Mouse (Mus musculus) liver, postnatal 0 days (tissue): ENCODE results near the gene Fads2. TPM values are rescaled to one million over a fixed set of nuclear protein-coding genes. Genes with fewer than 3 reads are reported as not detected.

Experiments used
- ATAC-seq: fragments of 200-750 bp; cut with Nextera tagmentation; 2 replicates; pipeline ENCODE4 v1.8.0; 2017; ENCODE audit warnings: mild to moderate bottlenecking, moderate library complexity
- DNase-seq: peaks from one replicate; pipeline ENCODE4 v3.0.0-alpha.2; 2016
- H3K27ac ChIP-seq: fragments of 300-500 bp; sonication (generic); 2 replicates; pipeline ENCODE4 v1.5.1; 2014; ENCODE audit warnings: antibody characterized with exemption, moderate library complexity, mild to moderate bottlenecking, low read depth
- H3K27me3 ChIP-seq: fragments of 300-500 bp; sonication (generic); 2 replicates; pipeline ENCODE4 v1.6.1; 2014; ENCODE audit warnings: low read length, control low read depth, mixed read lengths; ENCODE audit not compliant: insufficient read depth
- H3K36me3 ChIP-seq: fragments of 300-500 bp; sonication (generic); replicated peaks from 2 replicates; pipeline ENCODE4 v1.6.1; 2014; ENCODE audit warnings: mild to moderate bottlenecking, control low read depth, low read length, moderate library complexity, mixed read lengths; ENCODE audit not compliant: insufficient read depth
- H3K4me1 ChIP-seq: fragments of 300-500 bp; sonication (generic); 2 replicates; pipeline ENCODE4 v1.6.1; 2014; ENCODE audit warnings: antibody characterized with exemption, mild to moderate bottlenecking, control low read depth; ENCODE audit not compliant: insufficient read depth
- H3K4me2 ChIP-seq: fragments of 300-500 bp; sonication (generic); 2 replicates; pipeline ENCODE4 v1.6.1; 2014; ENCODE audit warnings: low read depth, mild to moderate bottlenecking, low read length, moderate library complexity, mixed read lengths
- H3K4me3 ChIP-seq: fragments of 300-500 bp; sonication (generic); 2 replicates; pipeline ENCODE4 v1.5.1; 2014; ENCODE audit warnings: low read depth, low read length
- H3K9ac ChIP-seq: fragments of 300-500 bp; sonication (generic); replicated peaks from 2 replicates; pipeline ENCODE4 v1.6.1; 2014; ENCODE audit warnings: mild to moderate bottlenecking, moderate library complexity
- H3K9me3 ChIP-seq: fragments of 300-500 bp; sonication (generic); 2 replicates; pipeline ENCODE4 v1.6.1; 2016; ENCODE audit warnings: mild to moderate bottlenecking, control low read depth, low read length, mixed read lengths
- CTCF ChIP-seq: sonication (generic); IDR thresholded peaks from 2 replicates; pipeline ENCODE4 v1.5.1; 2016; ENCODE audit warnings: antibody characterized with exemption, low read depth
- EP300 ChIP-seq: IDR thresholded peaks from 2 replicates; pipeline ENCODE4 v1.6.1; 2016; ENCODE audit warnings: antibody characterized with exemption, low read depth, mild to moderate bottlenecking
- WGBS: fragments of 180-500 bp; shearing (Covaris S2); extraction: QIAGEN DNeasy Blood & Tissue Kit; methylation state at CpG from one replicate; pipeline ENCODE4 v1.1.7; 2014; ENCODE audit not compliant: insufficient replicate concordance; 5-methylcytosine and 5-hydroxymethylcytosine counted together
- polyA plus RNA-seq: library from polyadenylated mRNA; unstranded; fragments of >200 nt; fragmentation: Nextera tagmentation; extraction: Ambion mirVana; gene quantifications from 2 replicates; pipeline ENCODE4 v1.2.1, GENCODE M21; 2015

Fads2 gene
- polyA plus RNA-seq, 1 experiment from 2014 or later = 216 TPM

DNA sequence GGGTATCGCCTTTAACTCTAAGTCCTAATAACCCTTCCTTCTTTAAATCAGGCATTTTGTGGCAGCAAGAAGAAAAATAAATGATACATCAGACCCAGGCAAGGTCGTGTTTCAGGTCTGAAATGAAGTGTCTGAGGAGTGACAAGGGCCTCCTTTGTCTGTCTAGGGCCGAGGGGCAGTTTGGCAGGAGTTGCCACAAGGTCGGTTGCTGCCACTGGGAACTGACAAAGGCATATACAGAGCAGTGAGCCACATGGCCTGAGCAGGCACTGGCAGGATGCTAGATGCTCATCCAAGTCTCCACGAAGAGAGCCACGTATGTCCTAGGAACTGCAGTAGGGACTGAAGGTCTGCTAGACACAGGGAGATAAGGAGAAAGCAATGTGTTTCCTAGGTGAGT, 23.2 kb downstream of the Fads2 start:
- no peak overlapping the region for H3K4me2 ChIP-seq
- no peak overlapping the region for H3K4me3 ChIP-seq
- H3K4me1 ChIP-seq = peaks cover 6% of the 10 kb centered on the region; the same call in 1 of the 2 replicates
- 84% methylated on average over 6 of the region's 6 CpGs for WGBS
- peaks cover 69% of the 10 kb centered on the region for H3K36me3 ChIP-seq
- no peak overlapping the region for H3K9ac ChIP-seq
- H3K9me3 ChIP-seq = no peaks in the 10 kb centered on the region
- no peak for ATAC-seq
- H3K27ac ChIP-seq = no peak overlapping the region
- no peak for DNase-seq
- no peaks in the 10 kb centered on the region for H3K27me3 ChIP-seq
- TF ChIP-seq EP300 = no peak
- no peak for TF ChIP-seq CTCF

GRCm38 (mm10) chr19:10073145-10073544, 28.4 kb downstream of the Fads2 start:
- ATAC-seq = no peak
- H3K27ac ChIP-seq = no peak overlapping the region
- WGBS = 85% methylated on average over 5 of the region's 5 CpGs

GRCm38 (mm10) chr19:10071892-10072291, 29.7 kb downstream of the Fads2 start:
- Histone ChIP-seq H3K4me1 (peaks cover 6% of the 10 kb centered on the region), H3K4me2 (no peak overlapping the region), H3K9me3 (no peaks in the 10 kb centered on the region), H3K4me3 (no peak overlapping the region), H3K9ac (no peak overlapping the region), H3K36me3 (peaks cover 64% of the 10 kb centered on the region), H3K27me3 (no peaks in the 10 kb centered on the region), H3K27ac (no peak overlapping the region)
- 83% methylated on average over 4 of the region's 4 CpGs for WGBS
- peak; percentile 21; the same call in 1 of the 2 replicates for ATAC-seq
- TF ChIP-seq EP300 (no peak), CTCF (no peak)
- no peak for DNase-seq

More at GRCm38 (mm10) chr19:10073145-10073544, 28.4 kb downstream of the Fads2 start:
- Histone ChIP-seq H3K4me2 (no peak overlapping the region), H3K36me3 (peaks cover 63% of the 10 kb centered on the region), H3K27me3 (no peaks in the 10 kb centered on the region), H3K4me3 (no peak overlapping the region), H3K4me1 (peaks cover 6% of the 10 kb centered on the region), H3K9me3 (no peaks in the 10 kb centered on the region), H3K9ac (no peak overlapping the region)
- TF ChIP-seq EP300 (no peak), CTCF (no peak)
- DNase-seq = no peak

DNA sequence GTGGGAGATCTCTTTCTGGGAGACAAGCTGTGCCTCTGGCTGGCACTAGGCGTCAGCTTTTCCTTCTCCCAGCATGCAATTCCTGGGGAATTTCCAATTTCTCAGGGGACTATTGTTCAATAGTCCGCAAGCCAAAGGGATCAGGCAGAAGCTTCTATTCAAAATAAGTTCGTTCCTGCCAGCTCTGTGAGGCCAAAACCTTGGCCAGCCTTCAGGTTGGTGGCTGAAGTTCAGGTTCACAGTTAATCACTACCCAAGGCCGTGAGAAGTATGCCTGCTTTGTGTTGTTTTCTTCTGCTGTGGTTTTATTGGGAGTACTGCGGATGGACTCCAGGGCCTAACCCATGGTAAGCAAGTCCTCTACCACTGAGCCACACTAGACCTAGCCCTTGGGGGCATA, 30.4 kb downstream of the Fads2 start:
- Histone ChIP-seq H3K27me3 (no peaks in the 10 kb centered on the region), H3K4me3 (no peak overlapping the region), H3K27ac (0 out of 2 replicates have a peak overlapping the region, but pooled peaks have one; percentile 3), H3K9ac (no peak overlapping the region), H3K36me3 (peaks cover 59% of the 10 kb centered on the region), H3K4me1 (peaks cover 8% of the 10 kb centered on the region), H3K9me3 (no peaks in the 10 kb centered on the region), H3K4me2 (no peak overlapping the region)
- TF ChIP-seq CTCF (no peak), EP300 (no peak)
- no peak for ATAC-seq
- 76% methylated on average over 5 of the region's 5 CpGs for WGBS
- DNase-seq = no peak

- H3K9ac ChIP-seq = no peak overlapping the region
- H3K27ac ChIP-seq = 0 out of 2 replicates have a peak overlapping the region, but pooled peaks have one; percentile 3
- no peaks in the 10 kb centered on the region for H3K27me3 ChIP-seq
- H3K4me1 ChIP-seq = peaks cover 13% of the 10 kb centered on the region
- no peaks in the 10 kb centered on the region for H3K9me3 ChIP-seq
- DNase-seq (no peak), ATAC-seq (no peak)
- TF ChIP-seq EP300 (no peak), CTCF (no peak)
- H3K36me3 ChIP-seq = peaks cover 54% of the 10 kb centered on the region
- H3K4me2 ChIP-seq = no peak overlapping the region
- 80% methylated on average over 8 of the region's 8 CpGs for WGBS
- H3K4me3 ChIP-seq = no peak overlapping the region
Measured at GRCm38 (mm10) chr19:10070186-10070980, 31.2 kb downstream of the Fads2 start.

DNA sequence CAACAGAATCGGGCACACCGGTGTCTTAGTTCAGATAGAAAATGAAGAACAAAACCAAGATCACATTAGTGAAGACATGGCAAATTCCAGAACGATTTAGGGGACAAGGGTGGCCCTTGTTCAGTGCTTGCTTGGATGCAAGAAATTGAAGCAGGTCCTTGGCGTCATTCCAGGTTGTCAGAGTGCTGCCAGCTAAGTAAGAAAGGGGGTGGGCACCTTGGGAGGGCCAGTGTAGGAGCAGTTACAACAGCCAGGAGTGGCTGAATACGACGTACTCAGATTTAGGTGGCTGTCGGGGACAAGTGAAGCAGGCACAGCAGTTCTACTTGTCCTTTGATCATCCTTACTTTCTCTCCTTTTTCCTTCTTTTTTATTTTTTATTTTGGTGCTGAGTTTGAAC, 33.8 kb downstream of the Fads2 start:
- DNase-seq = no peak
- Histone ChIP-seq H3K9me3 (no peaks in the 10 kb centered on the region), H3K27ac (no peak overlapping the region), H3K4me1 (peaks cover 17% of the 10 kb centered on the region), H3K9ac (no peak overlapping the region), H3K4me2 (no peak overlapping the region), H3K36me3 (peaks cover 31% of the 10 kb centered on the region), H3K4me3 (no peak overlapping the region), H3K27me3 (no peaks in the 10 kb centered on the region)
- 79% methylated on average over 7 of the region's 7 CpGs for WGBS
- no peak for ATAC-seq
- TF ChIP-seq EP300 = no peak
- TF ChIP-seq CTCF = no peak
